9 mouse cellular contexts compared by ENCODE assay signal in genomic region chr6:127989624-127990212, GRCm38 (mm10).
A peak's percentile ranks its signal among the peaks of the same experiment; 100 is the strongest.
DNase-seq lines count a peak whose midpoint lies in the region; ATAC-seq lines count a peak whose summit lies in the region.
"Had no signal": no experiment of that assay in that cellular context is flagged by ENCODE, and none has a peak within 500 bp of the region (broad histone marks: within the 10 kb centered on the region; RNA-seq: fewer than 3 reads in every experiment).

No protein-coding gene starts in this region.

- intact Hi-C loops in heart, postnatal 10 days (cut with DNase I): loop anchor here (5.0 kb wide), 1 partner anchor 43 kb away; no protein-coding TSS in a partner anchor

- no peaks in the 10 kb centered on the region for H3K36me3 ChIP-seq in liver, embryonic 12.5 days
- H3K36me3 ChIP-seq in stomach, embryonic 16.5 days (ENCODE audit: control insufficient read depth, insufficient read depth, low read length): no peaks in the 10 kb centered on the region; the same call in 1 of the 2 replicates
- H3K36me3 ChIP-seq: neural tube, embryonic 12.5 days had no signal

- no peaks in the 10 kb centered on the region for H3K27me3 ChIP-seq in liver, embryonic 12.5 days (replicated peaks)
- H3K27me3 ChIP-seq in stomach, embryonic 16.5 days (ENCODE audit: control insufficient read depth, insufficient read depth, low read length): no peaks in the 10 kb centered on the region
- H3K27me3 ChIP-seq: neural tube, embryonic 12.5 days had no signal

- no peaks in the 10 kb centered on the region for H3K9me3 ChIP-seq in liver, embryonic 12.5 days (replicated peaks)
- no peaks in the 10 kb centered on the region for H3K9me3 ChIP-seq in stomach, embryonic 16.5 days (replicated peaks; ENCODE audit: control insufficient read depth, low read length)
- H3K9me3 ChIP-seq: neural tube, embryonic 12.5 days had no signal

- H3K4me2 ChIP-seq in liver, embryonic 12.5 days: no peak overlapping the region
- H3K4me2 ChIP-seq in stomach, embryonic 16.5 days (ENCODE audit: low read depth, low read length): peak overlapping the region; percentile 26; the same call in 1 of the 2 replicates
- H3K4me2 ChIP-seq: neural tube, embryonic 12.5 days had no signal

- 81% methylated on average over 11 of the region's 11 CpGs for WGBS in liver, embryonic 12.5 days (ENCODE audit: insufficient replicate concordance)
- 49% methylated on average over 11 of the region's 11 CpGs for WGBS in stomach, embryonic 16.5 days

- no peak overlapping the region for H3K27ac ChIP-seq in liver, embryonic 12.5 days
- H3K27ac ChIP-seq in stomach, embryonic 16.5 days (ENCODE audit: low read length): peak overlapping the region; percentile 82
- H3K27ac ChIP-seq: neural tube, embryonic 12.5 days had no signal

- peak; percentile 20 for DNase-seq in liver
- DNase-seq in heart, postnatal 10 days: peak; percentile 98
- peak; percentile 81 to 85 for DNase-seq in kidney, postnatal 4 days
- DNase-seq in lung, postnatal 10 days: peak; percentile 92
- DNase-seq in MN1 (ENCODE audit: low spot score): no peak

- peaks cover 4% of the 10 kb centered on the region; the same call in 1 of the 2 replicates for H3K4me1 ChIP-seq in liver, embryonic 12.5 days
- H3K4me1 ChIP-seq in stomach, embryonic 16.5 days (ENCODE audit: control insufficient read depth, insufficient read depth, low read length): peaks cover 16% of the 10 kb centered on the region

- ATAC-seq in liver, embryonic 12.5 days: no peak
- peak; percentile 82 for ATAC-seq in frontal cortex, adult (ENCODE audit: low TSS enrichment)
- ATAC-seq in stomach, embryonic 16.5 days (ENCODE audit: insufficient read depth, low FRiP score): peak; percentile 89

- H3K9ac ChIP-seq in liver, embryonic 12.5 days: no peak overlapping the region
- 0 out of 2 replicates have a peak overlapping the region, but pooled peaks have one; percentile 37 for H3K9ac ChIP-seq in stomach, embryonic 16.5 days (ENCODE audit: low read length)
- H3K9ac ChIP-seq: neural tube, embryonic 12.5 days had no signal

- H3K4me3 ChIP-seq in liver, embryonic 12.5 days: no peak overlapping the region
- no peak overlapping the region for H3K4me3 ChIP-seq in stomach, embryonic 16.5 days (replicated peaks; ENCODE audit: low read length)
- H3K4me3 ChIP-seq: neural tube, embryonic 12.5 days had no signal
